Mouse (Mus musculus) liver, adult (tissue): ENCODE data around the gene Srebf1.
A peak's percentile ranks its signal among the peaks of the same experiment; 100 is the strongest.

Experiments
- GATA4 ChIP-seq: IDR thresholded peaks from 2 replicates; pipeline ENCODE4 v1.6.1; 2014; ENCODE audit warnings: mild to moderate bottlenecking, low read length; ENCODE audit not compliant: insufficient replicate concordance

Gene Srebf1

DNA sequence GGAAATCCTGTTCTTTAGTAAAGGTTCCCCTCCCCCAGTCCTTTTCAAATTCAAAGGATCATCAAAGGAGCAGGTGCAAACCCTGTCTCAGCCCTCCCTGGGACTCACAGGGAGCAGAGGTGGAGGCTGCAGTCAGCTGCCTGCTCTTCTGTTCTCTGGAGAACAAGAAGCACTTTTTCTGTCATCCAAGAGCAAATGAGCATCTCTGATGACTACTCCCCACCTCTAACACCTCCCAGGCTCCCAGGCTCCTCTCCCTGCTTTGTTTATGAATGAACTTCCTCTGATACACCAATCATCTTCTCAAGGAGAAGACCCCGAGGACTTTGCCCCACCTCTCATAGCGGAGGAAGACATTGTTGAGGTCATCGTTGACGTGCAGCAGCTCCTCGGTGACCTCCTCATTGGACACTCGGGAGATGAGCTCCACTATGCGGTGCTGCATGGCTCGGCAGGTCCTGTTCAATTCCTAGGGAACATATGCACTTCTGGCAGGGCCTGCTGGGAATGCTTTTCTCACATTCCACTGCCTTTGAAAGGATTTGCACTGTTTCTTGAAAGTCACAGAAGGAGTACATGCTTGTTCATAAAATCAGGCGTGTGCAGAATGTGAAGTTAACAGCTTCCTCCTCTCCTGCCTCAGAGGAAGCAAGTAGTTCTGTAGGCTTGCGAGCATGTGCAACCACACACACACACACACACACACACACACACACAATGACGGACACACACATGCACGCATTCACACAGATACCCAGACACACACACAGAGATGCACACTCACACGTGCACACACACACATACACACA is 26.4 kb upstream of the Srebf1 start:
- TF ChIP-seq GATA4, result no peak

DNA sequence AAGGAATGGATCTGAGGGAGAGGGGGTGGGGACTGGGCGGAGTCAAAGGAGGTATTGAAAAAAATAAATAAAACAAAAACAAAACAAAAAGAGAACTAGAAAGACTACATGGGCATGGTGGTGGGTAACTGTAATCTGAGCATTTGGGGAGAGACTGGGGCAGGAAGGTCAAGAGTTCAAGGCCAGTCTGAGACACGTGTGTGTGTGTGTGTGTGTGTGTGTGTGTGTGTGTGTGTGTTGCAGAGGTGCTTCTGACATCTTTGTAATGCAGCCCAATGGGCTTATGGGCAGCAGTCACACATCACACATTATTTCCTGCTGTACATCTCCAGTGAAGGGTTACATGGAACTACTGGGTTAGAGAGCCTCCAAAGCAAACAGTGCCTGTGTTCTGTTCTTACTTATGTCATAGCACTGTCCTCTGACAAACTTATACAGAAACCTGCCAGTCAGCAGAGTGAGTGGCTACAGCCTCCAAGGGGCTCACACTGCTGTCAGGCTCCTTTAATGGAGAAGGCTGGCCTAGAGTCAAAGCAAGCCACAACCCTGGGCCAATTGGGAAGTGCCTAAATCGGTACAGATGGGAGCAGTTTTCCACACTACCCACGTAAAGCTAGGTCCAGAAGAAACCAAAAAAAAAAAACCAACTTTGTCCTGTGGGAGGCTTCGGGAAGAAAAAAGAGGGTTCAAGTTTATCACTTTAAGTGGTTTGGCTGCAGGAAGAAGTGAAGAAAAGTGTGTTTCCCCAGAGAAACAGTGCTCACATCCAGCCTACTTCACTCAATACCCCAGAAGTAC is 25.6 kb upstream of the Srebf1 start:
- TF ChIP-seq GATA4, result no peak

DNA sequence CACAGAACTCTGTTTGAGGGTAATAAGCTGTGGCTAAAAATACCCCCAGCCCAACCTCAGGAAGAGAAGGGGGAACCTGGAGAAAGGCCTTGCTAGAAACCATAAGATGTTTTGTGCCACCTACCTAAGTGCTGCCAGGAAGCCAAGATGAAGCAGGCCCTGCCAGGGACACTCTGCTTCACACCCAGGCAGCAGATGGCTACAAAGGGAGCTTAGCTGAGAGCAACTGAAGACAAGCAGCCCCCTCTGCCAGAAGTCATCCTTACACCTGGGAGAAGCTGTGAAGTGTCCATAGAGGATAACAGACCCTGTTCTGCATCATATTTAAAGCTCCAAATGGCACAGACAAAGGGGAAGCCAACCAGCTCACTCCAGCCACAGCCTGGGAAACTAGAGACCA is 23.7 kb upstream of the Srebf1 start:
- no peak for TF ChIP-seq GATA4

DNA sequence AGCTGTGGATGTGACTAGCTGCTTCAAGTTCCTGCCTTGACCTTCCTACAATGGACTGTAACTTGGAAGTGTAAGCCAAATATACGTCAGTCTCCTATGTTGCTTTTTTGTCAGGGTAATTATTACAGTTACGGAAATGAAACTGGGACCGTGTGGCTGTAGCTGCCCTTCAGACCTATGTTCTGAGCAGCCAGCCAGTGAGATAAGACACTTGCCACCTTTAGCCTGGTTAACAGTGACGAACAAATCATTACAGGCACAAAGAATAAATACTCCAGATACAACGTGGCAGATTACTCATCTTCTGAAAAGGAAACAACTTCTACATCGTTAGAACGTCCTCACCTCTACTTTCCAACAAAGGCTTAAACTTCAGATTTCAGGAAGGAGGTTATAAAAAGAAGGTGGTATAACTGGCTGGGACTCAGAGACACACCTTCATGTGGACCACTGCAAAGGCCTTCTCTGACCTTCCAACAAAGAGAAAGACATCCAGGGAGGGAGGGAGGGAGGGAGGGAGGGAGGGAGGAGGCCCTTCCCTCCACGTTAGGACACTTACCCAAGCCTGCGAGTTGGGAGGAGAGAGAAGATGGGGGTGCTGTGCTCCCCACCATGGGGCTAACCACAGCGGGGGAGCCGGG is 22.2 kb upstream of the Srebf1 start:
- TF ChIP-seq GATA4, result peak; percentile 86

DNA sequence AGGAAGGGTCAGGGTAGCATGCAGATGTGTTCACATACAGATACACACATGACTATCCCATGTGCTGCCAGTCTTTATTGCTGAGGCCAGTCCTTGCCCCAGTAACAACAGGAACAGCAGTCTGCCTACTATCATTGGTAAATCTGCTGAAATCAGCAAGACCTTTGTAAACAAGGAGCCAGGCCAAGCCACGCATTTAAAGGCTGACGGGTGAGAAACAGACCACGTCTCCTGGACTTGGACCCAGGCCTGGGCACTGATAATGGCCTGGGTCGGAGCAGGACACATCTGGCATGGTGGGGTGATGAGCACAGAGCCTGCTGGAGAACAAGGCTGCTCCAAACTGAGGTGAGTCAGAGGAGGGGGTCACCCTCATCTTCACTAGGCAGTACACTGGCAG is 18.1 kb upstream of the Srebf1 start:
- peak; percentile 92; the same call in 1 of the 2 replicates for TF ChIP-seq GATA4

DNA sequence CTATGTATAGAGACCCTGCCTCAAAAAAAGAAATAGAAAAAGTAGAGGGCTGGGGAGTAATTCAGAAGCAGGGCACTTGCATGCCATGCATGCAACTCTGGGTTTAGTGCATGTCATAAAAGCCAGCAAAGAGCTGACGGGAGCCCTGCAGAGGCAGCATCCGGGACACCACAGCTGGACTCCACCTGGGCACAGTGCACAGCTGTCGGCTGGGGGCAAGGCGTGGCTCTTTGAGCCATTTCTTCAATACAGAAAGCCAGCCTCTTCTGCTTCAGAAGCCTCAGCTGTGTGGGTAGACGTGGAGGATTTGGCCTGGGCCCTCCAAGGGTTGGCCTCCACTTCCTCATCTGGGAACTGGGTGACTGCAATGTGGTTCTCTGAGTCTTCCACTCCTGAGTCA is 13.0 kb upstream of the Srebf1 start:
- TF ChIP-seq GATA4, result no peak

DNA sequence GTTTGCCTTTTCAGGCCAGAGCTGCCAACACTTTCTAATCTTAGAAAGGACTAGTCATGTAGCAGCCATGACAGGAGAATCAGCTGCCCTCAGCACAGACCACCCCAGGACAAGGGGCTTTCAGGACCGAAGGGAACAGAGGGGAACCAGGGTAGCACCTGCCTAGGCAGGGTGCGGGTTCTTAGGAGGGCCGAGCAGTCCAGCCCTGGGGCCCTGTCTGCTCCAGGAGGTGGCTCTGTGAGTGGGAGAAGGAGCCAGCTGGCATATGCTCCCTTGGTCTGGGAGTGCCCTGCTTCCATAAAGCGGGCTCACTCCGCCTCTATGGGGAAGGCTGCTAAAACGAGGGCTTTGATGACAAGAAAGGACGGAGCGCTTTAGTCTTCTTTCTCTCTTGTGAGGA is 10.9 kb upstream of the Srebf1 start:
- TF ChIP-seq GATA4, result no peak

DNA sequence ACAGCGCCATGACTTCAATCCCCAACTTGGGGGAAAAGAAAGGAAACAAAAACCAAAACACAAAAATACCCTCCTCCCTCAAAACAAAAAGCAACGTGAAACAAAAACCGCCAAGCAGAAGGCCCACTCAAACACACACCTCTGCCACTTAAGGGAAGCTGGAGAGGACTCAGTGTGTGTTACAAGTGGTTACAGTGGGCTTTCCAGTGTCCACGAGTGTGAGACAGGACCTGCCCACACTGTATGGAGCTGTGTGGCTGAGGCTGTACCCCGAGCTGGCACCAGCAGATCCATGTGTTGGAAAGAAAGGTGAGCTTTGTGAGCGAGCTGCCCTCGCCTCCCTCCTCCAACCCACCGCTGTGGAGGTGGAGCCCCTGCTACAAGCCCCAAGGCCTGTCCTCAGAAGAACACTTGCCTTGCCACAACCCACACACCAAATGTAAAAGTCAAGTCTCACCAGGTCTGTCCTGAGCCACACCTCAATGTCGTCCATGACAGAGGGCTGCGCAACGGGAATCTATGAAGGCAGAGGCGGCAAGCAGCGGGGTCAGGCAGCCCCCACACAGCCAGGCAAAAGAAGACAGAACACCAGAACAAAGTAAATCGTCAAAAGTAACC is 10.2 kb upstream of the Srebf1 start:
- no peak for TF ChIP-seq GATA4

DNA sequence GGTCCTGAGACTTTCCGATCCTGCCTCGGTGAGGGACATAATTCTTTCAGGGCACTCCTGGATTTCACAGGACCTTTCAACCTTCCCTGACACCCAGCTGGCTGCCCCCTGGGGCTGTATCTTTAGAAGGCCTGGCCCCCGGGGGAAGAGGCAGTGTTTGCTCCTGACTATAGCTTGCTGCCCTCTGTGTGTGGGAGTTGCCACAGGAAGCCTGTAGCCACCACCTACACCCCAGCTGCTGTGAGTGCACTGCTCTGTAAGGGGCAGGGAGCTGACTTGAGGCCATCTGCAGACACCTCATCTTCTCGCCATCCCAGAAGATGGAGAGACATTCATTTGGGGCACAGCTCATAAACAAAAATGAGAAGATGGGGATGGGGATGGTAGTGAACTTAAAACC is 9.6 kb upstream of the Srebf1 start:
- no peak for TF ChIP-seq GATA4

DNA sequence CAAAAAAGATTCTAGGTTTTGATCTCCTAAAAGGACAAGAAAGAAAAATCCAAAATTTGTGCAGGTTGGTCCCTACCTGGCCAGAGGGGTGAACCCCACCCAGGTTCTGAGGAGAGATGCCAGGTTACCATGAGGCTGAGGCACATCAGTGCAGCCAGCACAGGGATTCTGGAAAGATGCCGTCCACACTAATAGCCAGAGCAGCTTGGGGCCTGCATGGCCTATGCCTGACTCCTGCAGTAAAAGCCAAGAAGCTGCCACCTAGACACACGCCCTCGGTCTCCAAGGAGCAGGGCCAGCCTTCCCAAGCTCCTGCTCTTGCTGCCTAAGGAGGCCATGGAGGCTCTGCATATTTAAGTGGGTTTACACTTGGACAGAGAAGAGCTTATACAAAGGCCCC is 8.9 kb upstream of the Srebf1 start:
- TF ChIP-seq GATA4, result no peak

DNA sequence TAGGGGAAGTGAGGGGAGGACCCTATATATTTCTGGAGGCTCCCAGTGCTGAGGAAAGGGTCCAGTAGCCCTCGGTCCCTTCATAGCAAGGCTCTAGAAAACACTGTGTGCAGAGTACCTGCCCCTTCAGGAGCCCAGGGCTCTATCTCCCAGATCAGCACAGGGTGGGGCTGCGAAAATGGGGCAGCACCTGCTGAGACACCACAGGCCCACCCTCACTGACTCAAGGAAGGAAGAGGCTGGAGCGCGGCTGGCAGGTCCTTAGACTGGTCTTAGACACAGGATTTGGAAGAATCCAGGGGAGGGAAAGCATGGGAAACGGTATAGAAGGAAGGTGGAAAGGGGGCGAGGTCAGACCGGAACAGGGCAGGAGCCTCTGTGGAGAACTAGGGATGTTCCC is 8.1 kb upstream of the Srebf1 start:
- no peak for TF ChIP-seq GATA4

DNA sequence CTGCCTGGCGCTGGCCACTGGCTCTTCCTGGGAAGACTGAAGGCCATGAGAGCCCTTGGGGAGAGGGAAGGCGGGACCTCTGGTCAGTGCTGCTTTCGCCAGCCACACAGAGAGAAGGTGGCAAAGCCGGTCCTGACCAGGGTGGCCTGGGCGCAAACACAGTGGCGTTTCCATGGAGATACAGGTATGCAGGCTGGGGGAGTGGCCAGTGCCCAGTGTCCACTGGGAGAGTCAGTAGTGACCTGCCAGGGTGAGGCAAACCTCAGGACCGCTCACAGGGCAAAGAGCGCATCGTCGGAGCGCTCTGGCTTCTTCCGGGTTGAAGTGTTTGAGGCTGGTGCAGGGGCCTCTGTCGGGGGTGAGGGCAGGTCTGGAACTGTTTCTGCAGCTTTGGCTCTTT is 7.4 kb upstream of the Srebf1 start:
- TF ChIP-seq GATA4, result no peak

DNA sequence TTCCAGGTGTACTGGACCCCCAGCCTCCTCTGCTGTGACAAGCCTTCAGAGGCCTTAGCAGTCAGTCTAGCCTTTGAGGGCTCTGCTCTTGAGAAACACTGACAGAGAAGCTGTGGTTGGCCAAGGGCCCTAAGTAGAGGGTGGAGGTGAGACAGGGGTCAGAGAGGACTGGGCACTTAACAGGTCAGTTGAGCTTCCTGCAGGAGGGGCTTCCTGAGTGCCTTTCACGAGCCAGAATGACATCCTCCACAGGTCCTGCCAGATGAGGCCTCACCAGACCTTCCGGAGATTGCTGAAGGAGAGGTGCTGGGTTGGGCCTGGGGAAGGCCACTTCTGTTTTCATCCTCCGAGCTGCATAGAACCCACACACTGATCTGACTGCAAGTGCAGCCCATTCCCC is 6.1 kb upstream of the Srebf1 start:
- TF ChIP-seq GATA4, result no peak

DNA sequence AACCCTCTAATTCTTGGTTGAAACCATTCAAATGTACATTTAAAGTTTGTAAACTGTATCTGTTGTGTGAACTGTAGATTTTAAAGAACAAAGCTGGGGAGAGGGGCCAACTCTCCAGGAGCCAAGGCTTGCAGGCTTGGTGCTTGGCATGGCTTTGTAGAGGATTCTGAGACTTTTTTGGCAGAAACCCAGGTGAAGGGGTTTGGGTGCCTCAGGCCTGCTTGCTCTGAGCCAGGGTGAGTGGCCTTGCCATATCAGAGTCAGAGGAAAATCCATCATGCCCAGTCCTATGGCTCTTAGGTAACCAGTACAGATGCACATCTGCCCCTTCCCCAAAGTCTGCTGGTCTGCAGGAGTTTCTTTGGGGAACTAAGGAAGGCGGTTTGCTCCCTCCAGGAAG is 3.5 kb upstream of the Srebf1 start:
- TF ChIP-seq GATA4, result no peak

DNA sequence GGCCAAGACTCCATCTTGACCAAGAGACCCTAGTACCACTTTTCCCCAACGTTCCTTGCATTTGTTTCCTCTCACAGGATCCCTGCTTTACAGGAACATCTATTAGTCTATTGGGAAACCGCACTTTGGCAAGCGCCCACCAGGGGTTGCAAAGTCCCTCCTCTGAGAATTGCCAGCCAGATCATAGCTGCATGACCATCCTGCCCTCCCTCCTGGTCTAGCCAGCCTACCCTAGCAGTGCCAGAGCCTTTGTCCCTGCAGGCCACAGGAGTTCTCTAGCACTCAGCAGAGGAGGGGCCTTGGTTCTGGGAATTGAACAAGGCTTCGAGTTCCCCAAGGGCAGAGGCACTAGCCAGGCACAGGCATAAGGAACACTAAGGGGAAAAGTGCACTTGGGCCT is 2.3 kb upstream of the Srebf1 start:
- no peak for TF ChIP-seq GATA4

DNA sequence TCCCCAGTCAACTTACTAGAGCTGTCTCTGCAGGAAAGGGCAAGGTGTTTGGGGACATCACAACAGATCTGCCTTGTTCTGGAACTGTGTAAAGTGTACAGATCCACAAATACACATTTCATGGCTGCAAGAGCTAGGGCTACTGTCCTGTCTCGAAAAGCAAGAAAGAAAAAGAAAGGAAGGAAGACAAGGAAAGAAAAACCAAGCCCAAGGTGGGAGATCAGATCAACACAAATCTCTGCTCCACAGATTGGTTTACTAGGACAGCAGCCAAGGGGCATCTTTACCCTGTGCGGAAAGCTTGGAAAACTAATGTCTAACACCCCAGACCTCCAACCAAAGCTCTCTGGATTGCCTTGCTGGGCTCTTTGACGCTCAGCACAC is 304 bp downstream of the Srebf1 start:
- TF ChIP-seq GATA4, result no peak
